Mouse (Mus musculus): Measurements from ENCODE around the gene Tmem63c. TPM values are rescaled to one million over a fixed set of nuclear protein-coding genes. Genes with fewer than 3 reads are reported as not detected.

Gene Tmem63c
- total and polyA plus RNA-seq, 3 experiments = 0.04 TPM; not detected in 2

GRCm38 (mm10) chr12:87031163-87031763 is 10.1 kb downstream of the Tmem63c start:
- peaks cover 0 to 2% of the 10 kb centered on the region in 2 experiments; a peak in 1 of 4 replicates for H3K36me3 ChIP-seq (ENCODE audit: control insufficient read depth in 1 of 2, insufficient read depth in 2 of 2, low read length in 2 of 2)
- no peak overlapping the region for H3K9ac ChIP-seq (ENCODE audit: control insufficient read depth, low read depth, low read length, poor library complexity, severe bottlenecking)
- peak; percentile 29 for DNase-seq (ENCODE audit: low read depth, low spot score)
- peaks cover 0 to 9% of the 10 kb centered on the region in 2 experiments; a peak in 3 of 4 replicates for H3K4me1 ChIP-seq (ENCODE audit: control insufficient read depth in 1 of 2, insufficient read depth in 2 of 2, low read length in 2 of 2)
- no peaks in the 10 kb centered on the region for H3K9me3 ChIP-seq (replicated peaks; ENCODE audit: insufficient read depth, low read length)
- no peak overlapping the region for H3K4me3 ChIP-seq (ENCODE audit: control insufficient read depth in 1 of 2, insufficient read depth in 1 of 2, low read depth in 2 of 2, low read length in 2 of 2)
- no peak overlapping the region for H3K27ac ChIP-seq (ENCODE audit: control insufficient read depth, low read depth, low read length)
- no peaks in the 10 kb centered on the region for H3K79me2 ChIP-seq (ENCODE audit: control insufficient read depth, insufficient read depth, low read length, poor library complexity)
- H3K27me3 ChIP-seq (ENCODE audit: control insufficient read depth in 1 of 2, insufficient read depth in 2 of 2, low read length in 2 of 2) = no peaks in the 10 kb centered on the region
- no peak for TF ChIP-seq JUND (IDR thresholded peaks at IDR 0.05; ENCODE audit: low read depth, low read length)
- no peak for TF ChIP-seq ETS1 (IDR thresholded peaks at IDR 0.05; ENCODE audit: low read depth, low read length)
- no peak for TF ChIP-seq RAD21 (IDR thresholded peaks at IDR 0.05; ENCODE audit: low read depth, low read length)
- no peak for TF ChIP-seq EP300 (IDR thresholded peaks at IDR 0.05; ENCODE audit: low read depth in 1 of 2, low read length in 2 of 2)
- no peak for TF ChIP-seq SMC3 (IDR thresholded peaks at IDR 0.05; ENCODE audit: low read depth, low read length)
- no peak for TF ChIP-seq USF1 (IDR thresholded peaks at IDR 0.05; ENCODE audit: low read depth, low read length)
- TF ChIP-seq UBTF (IDR thresholded peaks at IDR 0.05; ENCODE audit: borderline replicate concordance, insufficient read depth, low read depth, low read length) = no peak
- no peak for TF ChIP-seq GATA1 (IDR thresholded peaks at IDR 0.05; ENCODE audit: low read depth, low read length)
- no peak for TF ChIP-seq RCOR1 (IDR thresholded peaks at IDR 0.05; ENCODE audit: low read depth, low read length)
- no peak for TF ChIP-seq MAZ (IDR thresholded peaks at IDR 0.05; ENCODE audit: low read depth, low read length)
- TF ChIP-seq GABPA (IDR thresholded peaks at IDR 0.05; ENCODE audit: low read depth, low read length) = no peak
- TF ChIP-seq CTCF (IDR thresholded peaks at IDR 0.05 in 2 of 3, conservative IDR thresholded peaks at IDR 0.05 in 1 of 3; ENCODE audit: control insufficient read depth in 1 of 3, insufficient read depth in 1 of 3, low read depth in 2 of 3, low read length in 3 of 3, poor library complexity in 1 of 3, severe bottlenecking in 1 of 3) = no peak
- TF ChIP-seq MAFK (IDR thresholded peaks at IDR 0.05; ENCODE audit: borderline replicate concordance, low read depth, low read length) = no peak

DNA sequence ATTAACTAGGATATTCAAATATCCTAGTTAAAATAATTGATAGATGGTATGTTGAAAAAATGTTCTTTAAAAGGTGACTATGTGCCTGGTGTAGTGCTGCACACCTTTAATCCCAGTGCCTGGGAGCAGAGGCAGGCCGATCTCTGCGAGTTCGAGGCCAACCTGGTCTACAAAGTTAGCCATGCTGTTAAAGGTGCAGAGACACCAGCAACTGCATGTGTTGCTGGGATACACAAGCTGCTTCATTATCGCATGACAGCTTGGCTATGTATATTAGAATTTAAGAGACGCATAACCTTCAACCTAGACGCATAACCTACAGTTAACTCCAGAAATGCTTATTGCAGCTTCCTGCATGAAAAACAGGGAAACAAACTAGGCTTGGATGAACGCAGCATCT is 15.5 kb downstream of the Tmem63c start:
- H3K9me3 ChIP-seq (replicated peaks; ENCODE audit: insufficient read depth, low read length) = no peaks in the 10 kb centered on the region
- no peaks in the 10 kb centered on the region for H3K36me3 ChIP-seq (ENCODE audit: control insufficient read depth in 1 of 2, insufficient read depth in 2 of 2, low read length in 2 of 2)
- H3K27me3 ChIP-seq (ENCODE audit: control insufficient read depth in 1 of 2, insufficient read depth in 2 of 2, low read length in 2 of 2) = no peaks in the 10 kb centered on the region
- H3K79me2 ChIP-seq (ENCODE audit: control insufficient read depth, insufficient read depth, low read length, poor library complexity) = no peaks in the 10 kb centered on the region
- H3K27ac ChIP-seq (ENCODE audit: control insufficient read depth, low read depth, low read length) = no peak overlapping the region
- no peak overlapping the region for H3K4me3 ChIP-seq (ENCODE audit: control insufficient read depth in 1 of 2, insufficient read depth in 1 of 2, low read depth in 2 of 2, low read length in 2 of 2)
- DNase-seq (ENCODE audit: low read depth, low spot score) = no peak
- H3K4me1 ChIP-seq (ENCODE audit: control insufficient read depth in 1 of 2, insufficient read depth in 2 of 2, low read length in 2 of 2) = no peaks in the 10 kb centered on the region
- no peak overlapping the region for H3K9ac ChIP-seq (ENCODE audit: control insufficient read depth, low read depth, low read length, poor library complexity, severe bottlenecking)
- TF ChIP-seq USF1 (IDR thresholded peaks at IDR 0.05; ENCODE audit: low read depth, low read length) (no peak), GABPA (IDR thresholded peaks at IDR 0.05; ENCODE audit: low read depth, low read length) (no peak), UBTF (IDR thresholded peaks at IDR 0.05; ENCODE audit: borderline replicate concordance, insufficient read depth, low read depth, low read length) (no peak), NELFE (IDR thresholded peaks at IDR 0.05; ENCODE audit: low read depth, low read length) (no peak), RAD21 (IDR thresholded peaks at IDR 0.05; ENCODE audit: low read depth, low read length) (no peak), E2F4 (IDR thresholded peaks at IDR 0.05; ENCODE audit: borderline replicate concordance, low read depth, low read length) (no peak), NRF1 (IDR thresholded peaks at IDR 0.05; ENCODE audit: insufficient read depth, low read depth, low read length, poor library complexity, severe bottlenecking) (no peak), MAZ (IDR thresholded peaks at IDR 0.05; ENCODE audit: low read depth, low read length) (no peak), JUND (IDR thresholded peaks at IDR 0.05; ENCODE audit: low read depth, low read length) (no peak), HCFC1 (IDR thresholded peaks at IDR 0.05; ENCODE audit: low read depth, low read length) (no peak), BHLHE40 (IDR thresholded peaks at IDR 0.05; ENCODE audit: borderline replicate concordance, low read depth, low read length) (no peak), MAX (IDR thresholded peaks at IDR 0.05; ENCODE audit: low read length) (no peak), POLR2AphosphoS5 (IDR thresholded peaks at IDR 0.05; ENCODE audit: borderline replicate concordance, low read depth, low read length) (no peak), MYB (IDR thresholded peaks at IDR 0.05; ENCODE audit: low read depth, low read length) (no peak), USF2 (IDR thresholded peaks at IDR 0.05; ENCODE audit: borderline replicate concordance in 1 of 2, insufficient read depth in 1 of 2, low read depth in 1 of 2, low read length in 2 of 2) (no peak)

All from MEL (cell line).